Mouse (Mus musculus): ENCODE measurements around the gene Commd9. TPM values are rescaled to one million over a fixed set of nuclear protein-coding genes. Genes with fewer than 3 reads are reported as not detected.

The Commd9 gene
- polyA plus RNA-seq, 1 experiment from 2014 or later: 64.6 TPM

Other genes starting within 250 kb of the Commd9 start
- gene Rag1, start 236.7 kb upstream of the Commd9 start, polyA plus RNA-seq (2015; fragmentation: Nextera tagmentation; extraction: Ambion mirVana): 0.59 and 2.9 TPM in 2 replicates
- 57.8 and 58.7 TPM in 2 replicates for gene B230118H07Rik, start 236.7 kb upstream of the Commd9 start, polyA plus RNA-seq (2015; fragmentation: Nextera tagmentation; extraction: Ambion mirVana)
- 9.5 and 9.8 TPM in 2 replicates for gene Traf6, start 207.8 kb upstream of the Commd9 start, polyA plus RNA-seq (2015; fragmentation: Nextera tagmentation; extraction: Ambion mirVana)
- gene Prr5l, start 3.2 kb upstream of the Commd9 start, polyA plus RNA-seq (2015; fragmentation: Nextera tagmentation; extraction: Ambion mirVana): 40.5 and 41.7 TPM in 2 replicates

All from lung, embryonic 15.5 days (tissue).